Mouse (Mus musculus): ENCODE measurements around the gene Prep. TPM values are rescaled to one million over a fixed set of nuclear protein-coding genes. Genes with fewer than 3 reads are reported as not detected.
A peak's percentile ranks its signal among the peaks of the same experiment; 100 is the strongest.

Gene Prep
- polyA plus RNA-seq, 1 experiment from 2014 or later: 38.2 TPM

GRCm38 (mm10) chr10:45060841-45061240, 6.2 kb upstream of the Prep start:
- no peaks in the 10 kb centered on the region for H3K36me3 ChIP-seq (replicated peaks)
- DNase-seq (ENCODE audit: extremely low spot score, low spot score): no peak
- no peak overlapping the region for H3K27ac ChIP-seq
- no peak overlapping the region for H3K4me3 ChIP-seq
- WGBS: 85% methylated on average over 1 of the region's 1 CpGs
- H3K27me3 ChIP-seq (ENCODE audit: poor library complexity, severe bottlenecking): no peaks in the 10 kb centered on the region
- H3K9me3 ChIP-seq: no peaks in the 10 kb centered on the region
- no peaks in the 10 kb centered on the region for H3K4me1 ChIP-seq

DNA sequence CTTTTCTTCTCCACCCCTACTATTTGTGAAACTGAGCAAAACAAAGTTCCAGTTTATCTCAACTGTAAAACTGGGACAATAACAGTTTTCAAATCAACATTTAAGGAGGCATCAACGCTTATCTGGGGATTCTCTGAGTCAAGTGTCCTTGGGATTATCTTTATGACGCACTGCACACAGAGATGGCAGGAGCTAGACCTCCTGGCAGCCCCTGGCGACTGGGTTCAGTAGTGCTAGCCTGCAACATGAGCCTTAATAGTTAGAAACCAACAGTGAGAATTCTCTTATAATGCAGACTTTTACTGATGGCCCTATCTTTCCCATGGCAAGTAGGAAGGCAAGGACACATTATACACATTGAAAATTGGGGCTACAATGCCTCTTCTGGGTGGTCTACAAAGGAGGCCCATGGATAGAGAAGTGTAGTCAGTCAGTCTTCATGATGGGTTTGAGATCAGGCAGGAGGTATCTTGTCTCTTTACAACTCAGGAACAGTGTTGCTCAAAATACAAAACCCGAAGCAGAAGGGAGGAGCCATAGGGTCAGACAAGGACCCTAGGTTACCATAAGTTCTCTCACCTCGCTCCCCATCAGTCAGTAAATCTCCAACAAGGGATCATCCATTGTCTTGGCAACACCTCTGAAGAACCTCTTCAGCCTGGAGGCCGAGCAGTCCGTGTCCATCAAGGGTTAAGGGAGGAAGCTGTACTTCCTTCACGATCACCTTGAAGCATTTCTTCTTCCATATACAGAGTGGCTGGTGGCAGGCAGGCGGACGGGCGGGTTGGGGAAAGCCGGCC, 672 bp upstream of the Prep start:
- no peak for DNase-seq (ENCODE audit: extremely low spot score, low spot score)
- Histone ChIP-seq H3K4me1 (peaks cover 44% of the 10 kb centered on the region), H3K9me3 (no peaks in the 10 kb centered on the region), H3K27ac (peak overlapping the region; percentile 96), H3K36me3 (replicated peaks) (no peaks in the 10 kb centered on the region), H3K4me3 (peak overlapping the region; percentile 84), H3K27me3 (ENCODE audit: poor library complexity, severe bottlenecking) (no peaks in the 10 kb centered on the region)
- 18% methylated on average over 12 of the region's 12 CpGs for WGBS

- H3K36me3 ChIP-seq (replicated peaks): peaks cover 6% of the 10 kb centered on the region
- WGBS: under 1% methylated on average over 28 of the region's 28 CpGs
- DNase-seq (ENCODE audit: extremely low spot score, low spot score): peak; percentile 38
These were observed 478 bp downstream of the Prep start for GRCm38 (mm10) chr10:45067436-45067925.

GRCm38 (mm10) chr10:45069557-45069956, 2.6 kb downstream of the Prep start:
- Histone ChIP-seq H3K4me1 (peaks cover 58% of the 10 kb centered on the region), H3K27me3 (ENCODE audit: poor library complexity, severe bottlenecking) (no peaks in the 10 kb centered on the region), H3K4me3 (no peak overlapping the region), H3K36me3 (replicated peaks) (peaks cover 27% of the 10 kb centered on the region), H3K9me3 (no peaks in the 10 kb centered on the region), H3K27ac (no peak overlapping the region)
- 90% methylated on average over 6 of the region's 6 CpGs for WGBS
- DNase-seq (ENCODE audit: extremely low spot score, low spot score): no peak

More at GRCm38 (mm10) chr10:45067436-45067925, 478 bp downstream of the Prep start:
- Histone ChIP-seq H3K4me3 (peak overlapping the region; percentile 84), H3K27ac (peak overlapping the region; percentile 96), H3K9me3 (no peaks in the 10 kb centered on the region), H3K27me3 (ENCODE audit: poor library complexity, severe bottlenecking) (no peaks in the 10 kb centered on the region), H3K4me1 (peaks cover 46% of the 10 kb centered on the region)

GRCm38 (mm10) chr10:45070362-45070761, 3.4 kb downstream of the Prep start:
- no peak for DNase-seq (ENCODE audit: extremely low spot score, low spot score)
- Histone ChIP-seq H3K9me3 (no peaks in the 10 kb centered on the region), H3K4me1 (peaks cover 62% of the 10 kb centered on the region), H3K27me3 (ENCODE audit: poor library complexity, severe bottlenecking) (no peaks in the 10 kb centered on the region), H3K4me3 (no peak overlapping the region), H3K36me3 (replicated peaks) (peaks cover 35% of the 10 kb centered on the region), H3K27ac (no peak overlapping the region)
- WGBS: 88% methylated on average over 5 of the region's 5 CpGs

GRCm38 (mm10) chr10:45070929-45071813, 4.2 kb downstream of the Prep start:
- H3K4me1 ChIP-seq: peaks cover 67% of the 10 kb centered on the region
- no peaks in the 10 kb centered on the region for H3K27me3 ChIP-seq (ENCODE audit: poor library complexity, severe bottlenecking)
- no peaks in the 10 kb centered on the region for H3K9me3 ChIP-seq
- no peak for DNase-seq (ENCODE audit: extremely low spot score, low spot score)
- 87% methylated on average over 13 of the region's 13 CpGs for WGBS
- no peak overlapping the region for H3K4me3 ChIP-seq
- no peak overlapping the region for H3K27ac ChIP-seq
- peaks cover 43% of the 10 kb centered on the region for H3K36me3 ChIP-seq (replicated peaks)

DNA sequence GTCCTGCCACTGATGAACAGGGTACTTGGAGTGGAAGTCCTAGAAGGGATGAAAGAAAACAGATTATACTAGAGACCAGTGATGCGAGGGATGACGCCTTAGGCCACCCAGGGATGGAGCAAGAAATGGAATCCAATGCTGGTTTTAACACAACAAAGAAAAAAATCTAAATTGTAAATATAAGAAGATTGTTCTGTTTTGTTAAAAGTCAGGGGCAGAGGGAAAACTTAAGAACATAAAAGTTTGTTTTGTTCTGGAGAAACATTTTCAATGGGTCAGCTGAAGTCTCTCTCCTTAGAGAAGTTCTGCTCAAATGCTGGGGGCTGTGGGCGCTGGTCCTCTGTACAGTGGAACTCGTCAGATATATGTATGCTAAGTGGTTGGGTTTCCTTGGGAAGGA, 5.3 kb downstream of the Prep start:
- Histone ChIP-seq H3K9me3 (no peaks in the 10 kb centered on the region), H3K36me3 (replicated peaks) (peaks cover 52% of the 10 kb centered on the region), H3K4me1 (peaks cover 68% of the 10 kb centered on the region), H3K4me3 (no peak overlapping the region), H3K27ac (no peak overlapping the region), H3K27me3 (ENCODE audit: poor library complexity, severe bottlenecking) (no peaks in the 10 kb centered on the region)
- WGBS: 98% methylated on average over 4 of the region's 4 CpGs
- no peak for DNase-seq (ENCODE audit: extremely low spot score, low spot score)

DNA sequence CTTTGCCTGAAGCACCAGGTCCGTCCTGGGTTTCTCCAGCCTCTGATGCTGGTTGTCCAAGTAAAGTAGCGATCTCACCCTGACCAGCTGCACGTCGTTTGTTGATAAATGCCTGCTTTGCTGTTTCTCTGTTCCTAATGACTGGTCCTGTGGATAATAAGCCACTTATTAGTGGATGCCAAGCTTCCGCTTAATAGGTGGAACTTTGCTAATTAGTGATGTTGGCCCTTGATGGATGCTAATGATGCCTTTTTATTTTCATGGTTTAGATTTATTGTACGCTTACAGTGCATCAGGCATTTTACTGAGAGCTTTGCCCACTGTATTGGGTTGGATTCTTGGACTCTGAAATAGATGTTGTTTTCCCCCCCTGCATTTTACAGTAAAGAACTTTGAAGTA, 7.5 kb downstream of the Prep start:
- no peaks in the 10 kb centered on the region for H3K9me3 ChIP-seq
- peaks cover 47% of the 10 kb centered on the region for H3K4me1 ChIP-seq
- H3K36me3 ChIP-seq (replicated peaks): peaks cover 66% of the 10 kb centered on the region
- H3K27me3 ChIP-seq (ENCODE audit: poor library complexity, severe bottlenecking): no peaks in the 10 kb centered on the region
- no peak for DNase-seq (ENCODE audit: extremely low spot score, low spot score)
- no peak overlapping the region for H3K27ac ChIP-seq
- H3K4me3 ChIP-seq: no peak overlapping the region
- WGBS: 79% methylated on average over 6 of the region's 6 CpGs

DNA sequence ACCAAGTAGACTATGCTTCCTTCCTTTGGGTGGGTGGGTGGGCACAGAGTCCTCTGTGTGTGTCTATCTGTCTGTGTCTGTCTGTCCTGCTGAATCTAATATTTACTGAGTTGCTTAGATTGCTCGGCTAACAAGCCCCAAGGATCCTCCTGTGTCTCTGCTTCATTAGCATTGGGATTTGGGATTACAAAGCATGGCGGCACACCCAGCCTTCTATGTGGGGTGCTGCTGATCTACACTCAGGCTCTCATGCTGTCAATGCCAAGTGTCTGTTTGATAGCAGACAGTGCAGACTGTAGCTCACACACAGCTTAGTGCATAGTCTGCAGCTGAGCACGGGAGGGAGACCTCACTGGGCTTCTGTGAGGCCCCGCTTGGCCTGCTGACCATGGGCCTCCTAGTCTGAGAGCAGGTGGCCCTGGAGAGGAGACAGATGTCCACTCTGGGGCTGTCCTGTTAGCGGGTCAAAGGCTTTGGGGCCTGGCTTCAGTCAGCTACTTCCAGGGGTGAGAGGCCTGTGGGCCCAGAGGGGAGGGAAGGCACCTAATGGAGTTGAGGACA, 8.6 kb downstream of the Prep start:
- Histone ChIP-seq H3K9me3 (no peaks in the 10 kb centered on the region), H3K4me3 (no peak overlapping the region), H3K27ac (no peak overlapping the region), H3K36me3 (replicated peaks) (peaks cover 76% of the 10 kb centered on the region), H3K27me3 (ENCODE audit: poor library complexity, severe bottlenecking) (no peaks in the 10 kb centered on the region), H3K4me1 (peaks cover 42% of the 10 kb centered on the region)
- DNase-seq (ENCODE audit: extremely low spot score, low spot score): no peak
- 82% methylated on average over 5 of the region's 5 CpGs for WGBS

DNA sequence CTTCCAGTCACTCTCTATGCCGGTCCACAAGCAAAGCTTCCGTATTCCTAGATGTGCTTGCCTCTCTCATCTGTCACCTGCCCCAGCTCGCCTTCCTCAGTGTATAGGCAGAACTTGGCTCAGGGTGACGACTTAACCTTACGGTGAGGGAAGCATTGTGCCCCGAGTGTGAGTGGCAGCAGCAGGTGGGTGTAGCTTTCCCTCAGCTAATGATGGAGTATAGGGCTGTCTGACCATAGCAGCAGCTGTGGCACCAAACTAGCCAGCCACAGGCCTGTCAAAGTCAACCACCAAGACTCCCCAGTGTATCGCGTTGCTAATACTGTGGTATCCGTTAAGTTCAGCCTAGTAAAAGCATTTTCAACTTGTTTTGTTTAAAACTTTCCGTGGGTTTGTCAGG, 9.6 kb downstream of the Prep start:
- Histone ChIP-seq H3K27ac (no peak overlapping the region), H3K9me3 (no peaks in the 10 kb centered on the region), H3K27me3 (ENCODE audit: poor library complexity, severe bottlenecking) (no peaks in the 10 kb centered on the region), H3K4me1 (peaks cover 33% of the 10 kb centered on the region), H3K36me3 (replicated peaks) (peaks cover 82% of the 10 kb centered on the region), H3K4me3 (no peak overlapping the region)
- DNase-seq (ENCODE audit: extremely low spot score, low spot score): no peak
- 91% methylated on average over 10 of the region's 10 CpGs for WGBS

DNA sequence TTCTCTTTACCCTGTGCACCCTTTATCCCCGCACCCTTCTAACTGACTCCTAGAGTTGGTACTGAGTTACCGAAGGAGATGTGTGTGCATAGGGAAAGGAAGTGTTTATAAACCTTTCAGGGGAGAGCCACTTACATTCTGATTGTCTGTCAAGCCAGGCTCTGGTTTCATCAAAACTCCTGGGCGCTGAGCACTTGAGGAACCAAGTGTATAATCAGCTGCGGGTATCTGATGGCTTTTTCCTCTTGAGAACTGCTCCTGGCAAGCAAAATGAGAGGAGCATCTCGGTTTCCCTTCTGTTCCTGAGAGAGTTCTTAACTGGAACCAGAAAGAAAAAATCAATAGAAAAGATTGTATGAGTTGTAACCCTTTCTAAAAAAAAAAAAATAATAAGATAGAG, 10.3 kb downstream of the Prep start:
- DNase-seq (ENCODE audit: extremely low spot score, low spot score): no peak
- Histone ChIP-seq H3K27me3 (ENCODE audit: poor library complexity, severe bottlenecking) (no peaks in the 10 kb centered on the region), H3K4me3 (no peak overlapping the region), H3K9me3 (no peaks in the 10 kb centered on the region), H3K27ac (no peak overlapping the region), H3K36me3 (replicated peaks) (peaks cover 83% of the 10 kb centered on the region), H3K4me1 (peaks cover 33% of the 10 kb centered on the region)
- WGBS: 89% methylated on average over 5 of the region's 5 CpGs

DNA sequence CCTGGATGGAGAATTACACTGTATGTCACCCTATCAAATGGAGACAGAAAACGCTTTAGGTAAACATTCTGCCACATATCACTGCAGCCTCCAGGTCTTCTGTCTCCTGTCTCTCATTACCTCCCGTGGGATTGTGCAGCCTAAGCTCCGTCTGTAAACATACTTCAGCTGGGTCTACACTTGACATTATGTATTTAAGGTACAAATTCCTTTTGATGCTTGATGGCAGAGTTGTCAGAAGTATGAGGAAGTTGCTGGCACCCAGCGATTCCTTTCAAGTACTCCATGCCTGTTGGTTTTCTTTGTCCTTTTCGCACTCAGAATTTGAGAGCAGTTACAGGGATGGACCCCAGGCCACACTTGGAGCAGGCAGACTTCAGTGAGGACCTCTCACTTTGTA, 12.8 kb downstream of the Prep start:
- DNase-seq (ENCODE audit: extremely low spot score, low spot score): no peak
- H3K4me3 ChIP-seq: no peak overlapping the region
- no peaks in the 10 kb centered on the region for H3K27me3 ChIP-seq (ENCODE audit: poor library complexity, severe bottlenecking)
- no peak overlapping the region for H3K27ac ChIP-seq
- peaks cover 63% of the 10 kb centered on the region for H3K36me3 ChIP-seq (replicated peaks)
- 90% methylated on average over 5 of the region's 5 CpGs for WGBS
- H3K4me1 ChIP-seq: peaks cover 34% of the 10 kb centered on the region
- no peaks in the 10 kb centered on the region for H3K9me3 ChIP-seq
